Mouse (Mus musculus) lung, adult 2 months (tissue): Measurements from ENCODE around the gene Rreb1.

Source experiments
- CTCF ChIP-seq: fragments of 200-500 bp; IDR thresholded peaks from 2 replicates; pipeline ENCODE4 v1.5.1; 2011; ENCODE audit warnings: mild to moderate bottlenecking, low read length, control low read depth; ENCODE audit not compliant: insufficient read depth
- POLR2A ChIP-seq: fragments of 200-500 bp; IDR thresholded peaks from 2 replicates; pipeline ENCODE4 v1.6.1; 2011; ENCODE audit warnings: low read depth, mild to moderate bottlenecking, control low read depth, low read length, borderline replicate concordance; ENCODE audit errors: extremely low read depth

DNA sequence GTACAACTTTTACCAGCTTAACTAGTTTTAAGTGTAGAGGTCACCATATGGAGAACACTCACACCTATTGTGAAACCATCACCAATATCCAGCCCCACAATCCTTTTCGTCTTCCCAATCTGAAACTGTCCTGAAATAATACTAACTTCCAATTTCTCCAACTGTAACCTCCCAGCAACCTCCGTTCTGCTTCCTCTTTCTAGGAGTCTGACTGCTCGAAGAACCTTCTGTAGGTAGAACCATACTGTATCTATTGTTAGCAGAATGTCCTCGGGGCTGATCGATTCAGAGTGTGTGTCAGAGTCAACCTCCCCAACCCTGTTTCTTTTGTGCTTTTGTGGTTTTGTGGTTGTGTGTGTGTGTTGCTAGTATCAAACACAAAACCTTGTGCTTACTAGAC is 25.0 kb downstream of the Rreb1 start:
- TF ChIP-seq POLR2A, result no peak
- no peak for TF ChIP-seq CTCF
